Mouse (Mus musculus) liver, embryonic 16.5 days (tissue): ENCODE measurements at regions not wholly inside any gene's neighbourhood (a gene's known extent, or its start where the extent isn't known, plus 50 kb on each side); places are given as distances from the start of the nearest gene placed in this dataset.

Experiments used
- ATAC-seq: fragments of 200-750 bp; cut with Nextera tagmentation; 2 replicates; pipeline ENCODE4 v1.8.0; 2017; ENCODE audit warnings: low read depth, mild to moderate bottlenecking, moderate number of reproducible peaks, moderate library complexity
- H3K27ac ChIP-seq: fragments of 300-500 bp; sonication (generic); 2 replicates; pipeline ENCODE4 v1.5.1; 2014; ENCODE audit warnings: mild to moderate bottlenecking, low read length
- H3K27me3 ChIP-seq: fragments of 300-500 bp; sonication (generic); 2 replicates; pipeline ENCODE4 v1.6.1; 2014; ENCODE audit warnings: low read depth, low read length, mixed read lengths; ENCODE audit not compliant: control insufficient read depth, insufficient read depth
- H3K36me3 ChIP-seq: fragments of 300-500 bp; sonication (generic); 2 replicates; pipeline ENCODE4 v1.6.1; 2014; ENCODE audit warnings: mild to moderate bottlenecking; ENCODE audit not compliant: control insufficient read depth, insufficient read depth
- H3K4me1 ChIP-seq: fragments of 300-500 bp; sonication (generic); 2 replicates; pipeline ENCODE4 v1.6.1; 2014; ENCODE audit warnings: low read depth, low read length, mixed read lengths; ENCODE audit not compliant: control insufficient read depth
- H3K4me2 ChIP-seq: fragments of 300-500 bp; sonication (generic); 2 replicates; pipeline ENCODE4 v1.6.1; 2014; ENCODE audit warnings: low read depth, low read length, mixed read lengths
- H3K4me3 ChIP-seq: fragments of 300-500 bp; sonication (generic); 2 replicates; pipeline ENCODE4 v1.5.1; 2014; ENCODE audit warnings: low read depth, mild to moderate bottlenecking, low read length
- H3K9ac ChIP-seq: fragments of 300-500 bp; sonication (generic); 2 replicates; pipeline ENCODE4 v1.6.1; 2014; ENCODE audit warnings: low read depth, low read length
- H3K9me3 ChIP-seq: fragments of 300-500 bp; sonication (generic); replicated peaks from 2 replicates; pipeline ENCODE4 v1.6.1; 2016; ENCODE audit warnings: low read length; ENCODE audit not compliant: control insufficient read depth
- WGBS: fragments of 180-500 bp; shearing (Covaris S2); extraction: QIAGEN DNeasy Blood & Tissue Kit; methylation state at CpG from one replicate; pipeline ENCODE4 v1.1.7; 2014; ENCODE audit not compliant: insufficient replicate concordance; 5-methylcytosine and 5-hydroxymethylcytosine counted together

GRCm38 (mm10) chr12:109839946-109840524 is 239.9 kb upstream of the Rtl1 start:
- Histone ChIP-seq H3K4me2 (no peak overlapping the region), H3K9me3 (no peaks in the 10 kb centered on the region), H3K27ac (no peak overlapping the region), H3K4me3 (no peak overlapping the region), H3K36me3 (no peaks in the 10 kb centered on the region), H3K4me1 (no peaks in the 10 kb centered on the region), H3K27me3 (no peaks in the 10 kb centered on the region), H3K9ac (no peak overlapping the region)
- no peak for ATAC-seq
- WGBS = 42% methylated on average over 14 of the region's 14 CpGs

GRCm38 (mm10) chr12:109844723-109845601 is 244.8 kb upstream of the Rtl1 start:
- no peak overlapping the region for H3K4me2 ChIP-seq
- H3K9ac ChIP-seq = no peak overlapping the region
- WGBS = 48% methylated on average over 8 of the region's 8 CpGs
- H3K4me1 ChIP-seq = no peaks in the 10 kb centered on the region
- no peaks in the 10 kb centered on the region for H3K9me3 ChIP-seq
- H3K36me3 ChIP-seq = no peaks in the 10 kb centered on the region
- H3K27ac ChIP-seq = no peak overlapping the region
- no peaks in the 10 kb centered on the region for H3K27me3 ChIP-seq
- ATAC-seq = no peak
- no peak overlapping the region for H3K4me3 ChIP-seq

- 64% methylated on average over 5 of the region's 5 CpGs for WGBS
- Histone ChIP-seq H3K4me3 (no peak overlapping the region), H3K27me3 (no peaks in the 10 kb centered on the region), H3K4me2 (no peak overlapping the region), H3K9ac (no peak overlapping the region), H3K4me1 (no peaks in the 10 kb centered on the region), H3K27ac (no peak overlapping the region), H3K36me3 (no peaks in the 10 kb centered on the region), H3K9me3 (no peaks in the 10 kb centered on the region)
- no peak for ATAC-seq
These were observed 245.4 kb upstream of the Rtl1 start for GRCm38 (mm10) chr12:109845602-109845906.

GRCm38 (mm10) chr12:109856336-109856735 is 256.2 kb upstream of the Rtl1 start:
- 69% methylated on average over 1 of the region's 1 CpGs for WGBS
- Histone ChIP-seq H3K9me3 (no peaks in the 10 kb centered on the region), H3K4me2 (no peak overlapping the region), H3K27me3 (no peaks in the 10 kb centered on the region), H3K27ac (no peak overlapping the region), H3K9ac (no peak overlapping the region), H3K36me3 (no peaks in the 10 kb centered on the region), H3K4me3 (no peak overlapping the region), H3K4me1 (no peaks in the 10 kb centered on the region)
- ATAC-seq = no peak

GRCm38 (mm10) chr12:109857705-109858104 is 257.6 kb upstream of the Rtl1 start:
- Histone ChIP-seq H3K27me3 (no peaks in the 10 kb centered on the region), H3K27ac (no peak overlapping the region), H3K4me1 (no peaks in the 10 kb centered on the region), H3K4me3 (no peak overlapping the region), H3K4me2 (no peak overlapping the region), H3K9me3 (no peaks in the 10 kb centered on the region), H3K36me3 (no peaks in the 10 kb centered on the region), H3K9ac (no peak overlapping the region)
- WGBS = 63% methylated on average over 4 of the region's 4 CpGs
- ATAC-seq = no peak

GRCm38 (mm10) chr12:109864826-109865225 is 264.7 kb upstream of the Rtl1 start:
- WGBS = 43% methylated on average over 4 of the region's 4 CpGs
- Histone ChIP-seq H3K27ac (no peak overlapping the region), H3K4me3 (no peak overlapping the region), H3K4me1 (no peaks in the 10 kb centered on the region), H3K9me3 (no peaks in the 10 kb centered on the region), H3K9ac (no peak overlapping the region), H3K4me2 (no peak overlapping the region), H3K27me3 (no peaks in the 10 kb centered on the region), H3K36me3 (no peaks in the 10 kb centered on the region)
- ATAC-seq = no peak

GRCm38 (mm10) chr12:109871021-109871420 is 270.9 kb upstream of the Rtl1 start:
- WGBS = 76% methylated on average over 14 of the region's 14 CpGs
- Histone ChIP-seq H3K36me3 (no peaks in the 10 kb centered on the region), H3K9me3 (no peaks in the 10 kb centered on the region), H3K4me2 (no peak overlapping the region), H3K27ac (no peak overlapping the region), H3K9ac (no peak overlapping the region), H3K27me3 (no peaks in the 10 kb centered on the region), H3K4me3 (no peak overlapping the region), H3K4me1 (no peaks in the 10 kb centered on the region)
- no peak for ATAC-seq

- no peaks in the 10 kb centered on the region for H3K27me3 ChIP-seq
- H3K4me1 ChIP-seq = no peaks in the 10 kb centered on the region
- 42% methylated on average over 7 of the region's 7 CpGs for WGBS
- H3K9me3 ChIP-seq = no peaks in the 10 kb centered on the region
- ATAC-seq = no peak
- no peaks in the 10 kb centered on the region for H3K36me3 ChIP-seq
- H3K9ac ChIP-seq = no peak overlapping the region
- H3K4me3 ChIP-seq = no peak overlapping the region
- no peak overlapping the region for H3K4me2 ChIP-seq
- H3K27ac ChIP-seq = no peak overlapping the region
These were observed 274.3 kb upstream of the Rtl1 start for GRCm38 (mm10) chr12:109874466-109874865.

GRCm38 (mm10) chr12:109881108-109881507 is 281.0 kb upstream of the Rtl1 start:
- Histone ChIP-seq H3K27ac (no peak overlapping the region), H3K4me2 (no peak overlapping the region), H3K36me3 (no peaks in the 10 kb centered on the region), H3K27me3 (no peaks in the 10 kb centered on the region), H3K4me3 (no peak overlapping the region), H3K9ac (no peak overlapping the region), H3K9me3 (no peaks in the 10 kb centered on the region), H3K4me1 (no peaks in the 10 kb centered on the region)
- 74% methylated on average over 3 of the region's 3 CpGs for WGBS
- ATAC-seq = no peak
